Mouse (Mus musculus) testis, adult 2 months (tissue): ENCODE results near the gene Slc9a8.

Experiments used
- CTCF ChIP-seq: fragments of 200-500 bp; IDR thresholded peaks from 2 replicates; pipeline ENCODE4 v1.5.1; 2012; ENCODE audit warnings: low read depth, mild to moderate bottlenecking, inconsistent platforms, low read length, moderate library complexity; ENCODE audit not compliant: control insufficient read depth, insufficient read depth, insufficient replicate concordance
- POLR2A ChIP-seq: fragments of 200-500 bp; IDR thresholded peaks from 2 replicates; pipeline ENCODE4 v1.6.1; 2012; ENCODE audit warnings: low read depth, mild to moderate bottlenecking, inconsistent platforms, low read length, moderate library complexity; ENCODE audit not compliant: control insufficient read depth

DNA sequence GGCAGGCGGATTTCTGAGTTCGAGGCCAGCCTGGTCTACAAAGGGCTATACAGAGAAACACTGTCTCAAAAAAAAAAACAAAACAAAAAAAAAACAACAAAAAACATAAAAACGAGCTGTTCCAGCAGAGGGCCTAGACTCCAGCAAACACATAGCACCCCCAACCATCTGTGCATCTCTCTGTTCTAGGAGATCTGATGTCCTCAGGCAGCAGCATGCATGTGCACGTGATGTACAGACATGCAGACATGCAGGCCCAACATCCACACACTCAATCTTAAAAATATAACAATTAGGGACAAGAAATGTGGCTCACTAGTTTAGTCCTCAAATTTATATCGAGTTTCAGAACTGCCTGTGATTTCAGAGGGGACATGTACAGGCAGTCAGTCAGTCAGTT, 14.9 kb downstream of the Slc9a8 start:
- TF ChIP-seq CTCF (no peak), POLR2A (no peak)
